Mouse (Mus musculus) induced T-regulatory cell, adult 2 months (primary cell): ENCODE results near the gene Gm49387.
A peak's percentile ranks its signal among the peaks of the same experiment; 100 is the strongest.

ENCODE experiments used
- DNase-seq: peaks from one replicate; pipeline ENCODE4 v3.0.0-alpha.2; 2012; ENCODE audit warnings: low read depth

Gm49387 gene

DNA sequence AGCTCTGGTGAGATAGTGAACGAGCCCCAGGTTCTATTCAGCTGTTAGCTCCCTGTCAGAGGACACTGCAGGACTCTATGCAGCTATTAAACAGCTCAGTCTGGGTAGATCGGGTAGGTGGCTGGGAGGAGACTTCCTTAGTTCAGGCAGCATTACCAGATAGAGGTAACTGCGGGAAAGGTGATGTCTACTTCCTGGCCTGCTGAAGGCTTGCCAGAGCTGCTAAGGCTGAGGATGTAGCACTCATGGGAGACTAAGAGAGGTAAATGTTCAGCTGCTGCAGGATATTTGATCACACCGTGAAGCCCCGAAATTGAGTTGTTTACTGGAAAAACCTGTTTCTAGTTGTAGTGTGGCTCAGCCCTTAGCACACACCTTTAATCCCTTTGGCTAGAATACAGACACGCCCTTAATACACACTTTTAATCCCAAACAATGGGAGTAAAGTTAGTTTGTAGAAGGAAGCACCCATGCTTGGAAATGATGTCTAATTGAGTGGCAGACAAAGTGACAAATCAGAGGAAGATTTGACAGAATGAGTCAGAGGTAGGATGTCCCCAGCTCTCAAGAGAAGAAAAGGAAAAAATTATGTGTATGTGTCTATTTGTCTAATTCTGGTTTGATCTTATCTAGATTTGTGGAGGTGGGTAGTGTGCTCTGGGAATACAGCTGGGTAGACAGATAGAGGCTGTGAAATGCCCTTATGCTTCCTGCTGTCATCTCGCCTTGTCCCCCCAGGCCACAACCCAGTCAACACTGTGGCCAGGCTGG, 115.5 kb downstream of the Gm49387 start:
- peak; percentile 67 for DNase-seq

DNA sequence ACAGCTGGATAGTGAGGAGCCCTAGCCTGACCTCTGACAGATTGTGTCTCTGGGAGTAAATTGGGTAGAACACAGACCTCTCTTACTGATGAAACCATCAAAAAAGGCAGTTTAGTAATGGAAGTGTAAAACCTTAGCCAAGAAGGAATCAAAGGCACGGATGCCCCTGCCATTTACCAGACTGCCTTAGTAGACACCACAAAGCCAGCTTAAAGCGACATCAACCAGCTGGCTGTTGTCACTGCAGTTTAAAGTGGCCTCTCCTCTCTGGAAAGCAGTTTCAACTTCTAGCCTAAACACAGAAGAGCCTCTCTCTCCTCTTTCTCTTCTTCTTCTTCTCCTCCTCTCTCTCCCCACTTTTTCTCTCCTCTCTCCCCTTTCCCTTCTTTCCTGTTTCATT, 119.4 kb downstream of the Gm49387 start:
- DNase-seq: no peak

DNA sequence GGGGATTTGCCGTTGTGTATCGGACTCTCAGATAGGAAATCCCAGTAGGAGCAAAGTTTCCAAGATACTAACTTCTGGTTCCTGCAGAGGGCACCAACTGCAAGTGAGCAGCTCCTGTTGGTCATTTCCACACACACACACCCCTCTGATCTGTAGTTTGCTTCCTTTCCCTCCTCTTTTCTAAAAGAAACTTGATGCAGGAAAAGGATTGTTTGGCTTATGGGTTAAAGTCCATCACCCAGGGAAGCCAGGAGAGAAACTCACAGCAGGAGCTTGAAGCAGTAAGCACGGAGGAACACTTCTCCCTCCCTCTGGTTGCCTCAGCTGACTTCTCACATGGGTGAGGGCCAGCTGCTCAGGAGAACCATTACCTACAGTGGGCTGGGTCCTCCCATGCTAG, 121.5 kb downstream of the Gm49387 start:
- DNase-seq: no peak

DNA sequence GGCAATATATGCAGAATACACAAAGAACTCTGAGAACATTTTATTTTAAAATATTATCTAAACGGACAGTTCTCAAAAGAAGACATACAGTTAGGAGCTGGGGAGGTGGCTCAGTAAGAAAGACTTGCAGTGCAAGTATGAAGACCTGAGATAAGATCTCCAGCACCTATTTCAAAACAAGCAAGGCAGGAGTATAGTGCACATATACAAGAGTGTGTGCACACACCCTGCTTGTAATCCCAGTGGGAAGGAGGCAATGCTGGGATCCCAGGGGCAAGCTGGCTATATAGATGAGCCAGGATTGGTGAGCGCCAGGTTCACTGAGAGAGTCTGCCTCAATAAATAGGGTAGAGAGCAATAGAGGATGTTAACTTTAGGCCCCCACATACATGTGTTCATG, 124.8 kb downstream of the Gm49387 start:
- DNase-seq: no peak

DNA sequence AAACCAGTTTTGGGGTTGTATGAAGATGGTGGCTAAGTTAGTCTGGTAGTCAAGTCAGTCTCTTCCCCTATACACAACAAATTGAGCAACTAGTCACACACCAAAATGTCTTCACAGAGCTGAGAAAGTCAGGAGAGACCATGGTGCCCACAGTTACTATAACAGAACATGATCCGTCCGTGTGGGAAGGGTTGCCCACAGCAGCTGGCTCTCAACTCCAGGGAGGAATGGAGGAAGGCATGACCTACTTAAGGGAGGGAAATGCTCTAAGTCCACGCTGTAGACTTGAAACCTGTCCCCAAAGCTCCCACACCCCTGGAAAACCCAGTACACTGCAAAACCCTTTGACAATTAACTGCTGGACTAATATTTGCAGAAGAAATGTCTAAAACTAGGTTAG, 130.4 kb downstream of the Gm49387 start:
- no peak for DNase-seq

DNA sequence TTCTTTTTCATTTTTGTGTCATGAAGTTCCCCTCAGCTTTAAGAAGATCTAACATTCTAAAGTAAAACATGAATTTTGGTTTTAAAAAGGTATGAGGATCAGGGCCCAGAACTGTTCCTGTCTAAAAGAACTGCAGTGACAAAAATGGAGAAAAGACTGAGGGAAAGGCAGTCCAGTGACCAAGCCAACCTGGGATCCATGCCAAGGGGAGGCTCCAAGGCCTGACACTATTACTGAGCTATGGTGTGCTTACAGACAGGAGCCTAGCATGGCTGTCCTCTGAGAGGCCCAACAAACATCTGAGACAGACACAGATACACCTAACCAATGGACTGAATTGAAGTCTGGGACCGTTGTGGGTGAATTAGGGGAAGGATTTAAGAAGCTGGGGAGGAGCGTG, 130.8 kb downstream of the Gm49387 start:
- no peak for DNase-seq

DNA sequence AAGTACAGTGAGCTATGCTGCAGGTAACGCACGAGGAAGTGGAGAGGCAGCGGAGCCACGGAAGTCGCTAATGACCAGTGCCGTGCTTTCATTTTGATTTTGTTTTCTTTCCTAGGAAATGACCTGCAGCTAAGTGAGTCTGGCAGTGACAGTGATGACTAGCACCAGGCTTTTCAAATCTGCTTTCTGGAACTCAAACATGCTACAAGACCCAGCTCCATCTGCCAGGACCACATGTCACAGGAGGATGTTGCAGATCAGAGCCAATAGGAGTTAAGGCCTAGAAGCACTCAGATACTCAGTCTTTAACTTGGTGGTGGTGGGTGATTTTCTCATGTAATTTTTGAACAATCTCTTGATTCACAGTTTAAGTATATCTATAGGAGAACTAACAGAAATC, 134.2 kb downstream of the Gm49387 start:
- DNase-seq: no peak

DNA sequence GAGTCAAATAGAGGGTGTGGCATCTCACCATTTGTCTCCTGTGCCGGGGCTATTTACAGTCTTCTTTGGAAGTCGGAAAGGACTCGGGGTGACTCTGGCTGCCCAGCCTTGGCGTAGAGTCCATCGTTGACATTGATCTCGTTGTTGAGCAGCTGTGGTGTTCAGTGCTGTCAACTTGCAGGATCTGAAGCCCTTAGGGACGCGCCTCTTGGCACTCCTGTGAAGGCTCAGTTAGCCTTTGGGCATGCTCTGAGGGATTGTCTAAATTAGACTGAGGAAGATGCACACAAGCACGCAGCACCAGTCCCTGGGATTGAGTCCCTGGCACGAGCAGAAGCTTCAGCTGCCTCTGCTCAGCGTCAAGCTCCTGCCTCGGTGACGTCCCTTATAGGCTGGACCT, 137.3 kb downstream of the Gm49387 start:
- no peak for DNase-seq
